Mouse (Mus musculus): ENCODE measurements at regions not wholly inside any gene's neighbourhood (a gene's known extent, or its start where the extent isn't known, plus 50 kb on each side); places are given as distances from the start of the nearest gene placed in this dataset.

DNA sequence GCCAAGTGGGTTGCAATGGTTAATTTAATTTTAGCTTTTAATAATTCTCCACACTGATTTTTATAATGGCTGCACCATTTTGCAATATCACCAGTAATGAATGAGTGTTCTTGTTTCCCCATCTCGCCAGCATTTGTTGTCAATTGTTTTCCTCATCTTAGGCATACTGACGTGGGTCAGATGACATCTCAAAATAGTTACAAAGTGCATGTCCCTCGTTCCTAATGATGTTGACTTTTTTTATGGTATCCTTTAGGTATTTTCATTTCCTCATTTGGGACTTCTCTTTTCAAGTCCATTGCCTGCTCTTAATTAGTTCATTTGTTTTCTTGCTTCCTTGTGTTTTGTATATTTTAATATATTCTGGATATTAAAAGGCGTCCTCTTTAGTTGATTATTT is 741.8 kb downstream of the Stpg2 start:
- no peaks in the 10 kb centered on the region for H3K9me3 ChIP-seq (replicated peaks)
- no peak for DNase-seq (ENCODE audit: low spot score)
- no peak for ATAC-seq (ENCODE audit: extremely low read depth, insufficient number of reproducible peaks, low FRiP score, poor library complexity, severe bottlenecking)
- H3K36me3 ChIP-seq (replicated peaks): no peaks in the 10 kb centered on the region
- no peak overlapping the region for H3K4me3 ChIP-seq (ENCODE audit: low read depth, low read length)
- no peak for TF ChIP-seq POLR2AphosphoS5 (IDR thresholded peaks at IDR 0.05; ENCODE audit: insufficient replicate concordance, low read depth, low read length)
- TF ChIP-seq GATA1 (IDR thresholded peaks at IDR 0.05; ENCODE audit: borderline replicate concordance, low read length): no peak
- no peak for TF ChIP-seq TAL1 (conservative IDR thresholded peaks at IDR 0.05; ENCODE audit: low read depth, low read length)
- TF ChIP-seq CTCF (IDR thresholded peaks at IDR 0.05; ENCODE audit: low read depth, low read length): no peak
- no peak for TF ChIP-seq GATA2 (IDR thresholded peaks at IDR 0.05; ENCODE audit: borderline replicate concordance, low read depth, low read length)
- H3K4me1 ChIP-seq (ENCODE audit: insufficient read depth, low read depth, low read length): no peaks in the 10 kb centered on the region
- H3K27me3 ChIP-seq (ENCODE audit: insufficient read depth, low read length): peaks cover 4% of the 10 kb centered on the region; the same call in 1 of the 2 replicates

DNA sequence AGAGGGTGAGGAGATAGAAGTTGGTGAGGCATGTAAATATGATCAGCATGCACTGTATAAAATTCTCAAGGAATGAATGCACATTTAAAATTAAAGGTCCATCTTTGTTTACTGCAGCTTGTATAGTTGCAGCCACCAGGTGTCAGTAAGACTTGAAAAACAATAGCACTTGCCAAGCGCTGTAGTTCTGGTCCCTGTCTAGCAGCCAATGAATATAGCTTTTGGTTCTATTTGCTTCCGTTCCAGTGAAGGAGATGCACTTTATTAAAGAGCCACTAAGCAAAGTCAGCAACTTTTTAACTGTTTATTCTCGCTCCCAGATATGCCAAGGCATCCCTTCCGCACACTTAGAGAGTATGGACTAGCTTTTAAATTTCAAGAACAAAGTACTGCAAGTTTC is 743.6 kb downstream of the Stpg2 start:
- Histone ChIP-seq H3K27me3 (ENCODE audit: insufficient read depth, low read length) (peaks cover 4% of the 10 kb centered on the region; the same call in 1 of the 2 replicates), H3K4me1 (ENCODE audit: insufficient read depth, low read depth, low read length) (no peaks in the 10 kb centered on the region), H3K4me3 (ENCODE audit: low read depth, low read length) (no peak overlapping the region), H3K9me3 (replicated peaks) (no peaks in the 10 kb centered on the region), H3K36me3 (replicated peaks) (no peaks in the 10 kb centered on the region)
- no peak for DNase-seq (ENCODE audit: low spot score)
- no peak for TF ChIP-seq GATA1 (IDR thresholded peaks at IDR 0.05; ENCODE audit: borderline replicate concordance, low read length)
- TF ChIP-seq POLR2AphosphoS5 (IDR thresholded peaks at IDR 0.05; ENCODE audit: insufficient replicate concordance, low read depth, low read length): no peak
- no peak for TF ChIP-seq CTCF (IDR thresholded peaks at IDR 0.05; ENCODE audit: low read depth, low read length)
- no peak for TF ChIP-seq TAL1 (conservative IDR thresholded peaks at IDR 0.05; ENCODE audit: low read depth, low read length)
- no peak for TF ChIP-seq GATA2 (IDR thresholded peaks at IDR 0.05; ENCODE audit: borderline replicate concordance, low read depth, low read length)
- no peak for ATAC-seq (ENCODE audit: extremely low read depth, insufficient number of reproducible peaks, low FRiP score, poor library complexity, severe bottlenecking)

DNA sequence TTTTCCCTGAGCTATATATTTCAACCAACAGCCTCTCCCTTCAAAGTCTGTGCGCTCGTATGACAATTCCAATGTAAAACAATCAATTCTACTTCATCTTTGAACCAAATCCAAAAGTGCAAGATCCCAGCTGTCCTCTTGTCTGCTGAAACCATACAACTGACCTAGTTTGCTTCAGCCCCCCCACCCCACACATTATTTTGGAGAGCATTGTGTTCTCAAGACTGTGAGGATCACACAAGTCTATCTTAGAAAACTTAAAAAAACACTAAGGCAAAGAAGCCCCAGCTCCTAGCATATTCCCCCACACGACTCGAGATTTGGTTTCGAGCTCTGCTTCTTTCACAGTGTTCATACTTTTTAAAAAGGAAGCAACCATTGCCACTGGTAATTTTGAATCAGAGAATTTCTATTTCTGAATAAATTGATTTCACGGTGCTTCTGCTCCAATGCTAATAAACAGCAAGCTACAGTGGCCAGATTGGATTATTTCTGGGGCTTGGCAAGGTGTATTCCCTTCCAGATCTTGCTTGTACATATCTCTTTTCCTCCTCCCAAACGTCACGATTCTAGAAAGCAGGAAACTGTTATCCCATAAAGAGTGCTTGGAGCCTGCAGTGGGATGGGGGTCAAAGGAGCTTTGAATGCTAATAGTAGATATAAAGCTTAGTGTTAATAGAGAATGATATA is 744.7 kb downstream of the Stpg2 start:
- TF ChIP-seq GATA1 (IDR thresholded peaks at IDR 0.05; ENCODE audit: borderline replicate concordance, low read length) (no peak), CTCF (IDR thresholded peaks at IDR 0.05; ENCODE audit: low read depth, low read length) (no peak), GATA2 (IDR thresholded peaks at IDR 0.05; ENCODE audit: borderline replicate concordance, low read depth, low read length) (no peak), POLR2AphosphoS5 (IDR thresholded peaks at IDR 0.05; ENCODE audit: insufficient replicate concordance, low read depth, low read length) (no peak), TAL1 (conservative IDR thresholded peaks at IDR 0.05; ENCODE audit: low read depth, low read length) (no peak)
- Histone ChIP-seq H3K4me3 (ENCODE audit: low read depth, low read length) (no peak overlapping the region), H3K9me3 (replicated peaks) (no peaks in the 10 kb centered on the region), H3K36me3 (replicated peaks) (no peaks in the 10 kb centered on the region), H3K4me1 (ENCODE audit: insufficient read depth, low read depth, low read length) (no peaks in the 10 kb centered on the region), H3K27me3 (ENCODE audit: insufficient read depth, low read length) (peaks cover 4% of the 10 kb centered on the region; the same call in 1 of the 2 replicates)
- DNase-seq (ENCODE audit: low spot score) (no peak), ATAC-seq (ENCODE audit: extremely low read depth, insufficient number of reproducible peaks, low FRiP score, poor library complexity, severe bottlenecking) (no peak)

DNA sequence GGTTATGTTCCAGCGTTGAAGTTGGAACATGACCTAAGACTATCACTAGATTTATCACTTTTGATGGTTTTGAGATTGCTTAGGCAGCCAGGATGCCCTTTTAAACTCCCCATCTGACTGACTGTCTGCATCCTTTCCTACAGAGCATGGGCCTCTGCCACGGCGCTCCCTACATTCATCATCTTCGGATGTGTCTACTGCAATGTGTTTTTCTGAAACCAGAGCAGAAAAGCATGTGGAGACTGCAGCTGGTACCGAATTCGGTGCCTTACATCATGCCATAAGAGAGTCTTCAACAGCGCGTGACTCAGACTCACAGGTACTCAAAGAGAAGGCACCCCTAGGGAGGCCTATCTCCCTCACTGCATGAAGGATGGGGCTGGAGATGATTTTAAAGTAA is 746.0 kb downstream of the Stpg2 start:
- TF ChIP-seq GATA1 (IDR thresholded peaks at IDR 0.05; ENCODE audit: borderline replicate concordance, low read length) (no peak), GATA2 (IDR thresholded peaks at IDR 0.05; ENCODE audit: borderline replicate concordance, low read depth, low read length) (no peak), TAL1 (conservative IDR thresholded peaks at IDR 0.05; ENCODE audit: low read depth, low read length) (no peak)
- Histone ChIP-seq H3K4me3 (ENCODE audit: low read depth, low read length) (no peak overlapping the region), H3K27me3 (ENCODE audit: insufficient read depth, low read length) (peaks cover 4% of the 10 kb centered on the region; the same call in 1 of the 2 replicates), H3K9me3 (replicated peaks) (no peaks in the 10 kb centered on the region), H3K4me1 (ENCODE audit: insufficient read depth, low read depth, low read length) (no peaks in the 10 kb centered on the region), H3K36me3 (replicated peaks) (no peaks in the 10 kb centered on the region)
- ATAC-seq (ENCODE audit: extremely low read depth, insufficient number of reproducible peaks, low FRiP score, poor library complexity, severe bottlenecking): no peak
- DNase-seq (ENCODE audit: low spot score): no peak

DNA sequence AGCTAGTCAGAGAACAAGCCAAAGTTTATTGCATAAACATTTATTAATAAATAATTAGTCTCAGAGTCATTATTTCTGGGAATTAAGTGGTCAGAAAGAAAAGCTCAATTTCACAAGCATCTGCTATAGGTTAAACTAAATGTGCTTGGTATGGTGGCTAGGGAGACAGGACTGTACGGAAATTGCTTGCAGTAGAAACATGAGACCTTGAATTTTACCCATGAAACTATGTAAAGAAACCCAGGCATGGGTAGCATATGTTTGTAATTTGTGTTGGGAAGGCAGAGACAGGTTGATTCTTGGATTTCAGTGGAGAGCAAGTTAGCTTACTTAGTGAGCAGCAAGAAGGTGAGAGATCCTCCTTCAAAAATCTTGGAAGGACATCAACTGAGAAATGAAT is 772.7 kb downstream of the Stpg2 start:
- H3K36me3 ChIP-seq (replicated peaks): no peaks in the 10 kb centered on the region
- no peaks in the 10 kb centered on the region for H3K27me3 ChIP-seq (ENCODE audit: insufficient read depth, low read length)
- H3K4me1 ChIP-seq (ENCODE audit: insufficient read depth, low read depth, low read length): no peaks in the 10 kb centered on the region
- DNase-seq (ENCODE audit: low spot score) (no peak), ATAC-seq (ENCODE audit: extremely low read depth, insufficient number of reproducible peaks, low FRiP score, poor library complexity, severe bottlenecking) (no peak)
- TF ChIP-seq POLR2AphosphoS5 (IDR thresholded peaks at IDR 0.05; ENCODE audit: insufficient replicate concordance, low read depth, low read length) (no peak), GATA2 (IDR thresholded peaks at IDR 0.05; ENCODE audit: borderline replicate concordance, low read depth, low read length) (no peak), CTCF (IDR thresholded peaks at IDR 0.05; ENCODE audit: low read depth, low read length) (no peak), GATA1 (IDR thresholded peaks at IDR 0.05; ENCODE audit: borderline replicate concordance, low read length) (no peak), TAL1 (conservative IDR thresholded peaks at IDR 0.05; ENCODE audit: low read depth, low read length) (no peak)
- H3K9me3 ChIP-seq (replicated peaks): peaks cover 2% of the 10 kb centered on the region; the same call in 1 of the 2 replicates
- no peak overlapping the region for H3K4me3 ChIP-seq (ENCODE audit: low read depth, low read length)

DNA sequence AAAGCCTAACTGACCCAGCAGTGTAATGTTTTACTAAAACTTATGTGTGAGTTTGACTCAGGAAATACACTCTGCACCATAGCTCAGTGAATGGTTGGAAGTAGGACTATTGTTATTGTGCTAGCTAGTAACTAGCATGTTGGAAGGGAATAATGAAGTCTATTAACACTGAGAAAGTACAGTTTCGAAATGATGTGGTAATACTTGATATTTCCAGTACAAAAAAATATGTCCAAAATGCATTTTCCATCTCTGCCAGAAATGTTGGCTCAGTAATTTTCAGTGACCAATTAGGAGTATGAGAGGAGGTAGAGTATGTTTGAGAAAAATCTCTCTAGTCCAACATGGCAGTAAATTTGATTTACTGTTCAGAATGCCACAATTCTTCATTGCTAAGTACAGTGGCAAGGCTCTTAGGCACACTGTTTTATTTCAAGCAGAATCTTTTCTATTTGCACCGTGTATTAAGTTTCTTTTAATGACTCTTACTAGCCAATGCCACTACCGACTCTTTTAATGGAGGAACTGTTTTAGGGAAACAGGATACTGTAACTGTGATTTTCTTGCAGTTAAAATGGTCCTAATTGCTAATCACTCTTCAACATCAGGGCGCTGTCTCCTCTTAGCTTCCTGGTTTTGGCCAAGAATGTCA is 780.5 kb downstream of the Stpg2 start:
- H3K4me3 ChIP-seq (ENCODE audit: low read depth, low read length): no peak overlapping the region

More for the DNA sequence above, 780.5 kb downstream of the Stpg2 start:
- no peak for TF ChIP-seq TAL1 (conservative IDR thresholded peaks at IDR 0.05; ENCODE audit: low read depth, low read length)
- no peak for TF ChIP-seq CTCF (IDR thresholded peaks at IDR 0.05; ENCODE audit: low read depth, low read length)
- TF ChIP-seq GATA2 (IDR thresholded peaks at IDR 0.05; ENCODE audit: borderline replicate concordance, low read depth, low read length): no peak
- no peak for TF ChIP-seq GATA1 (IDR thresholded peaks at IDR 0.05; ENCODE audit: borderline replicate concordance, low read length)
- TF ChIP-seq POLR2AphosphoS5 (IDR thresholded peaks at IDR 0.05; ENCODE audit: insufficient replicate concordance, low read depth, low read length): no peak
- no peak for ATAC-seq (ENCODE audit: extremely low read depth, insufficient number of reproducible peaks, low FRiP score, poor library complexity, severe bottlenecking)
- Histone ChIP-seq H3K9me3 (replicated peaks) (no peaks in the 10 kb centered on the region), H3K36me3 (replicated peaks) (no peaks in the 10 kb centered on the region), H3K4me1 (ENCODE audit: insufficient read depth, low read depth, low read length) (no peaks in the 10 kb centered on the region), H3K27me3 (ENCODE audit: insufficient read depth, low read length) (no peaks in the 10 kb centered on the region)
- DNase-seq (ENCODE audit: low spot score): no peak

Measured in G1E (cell line).